Mouse (Mus musculus) frontal cortex, postnatal 14 days (tissue): ENCODE measurements around the gene Mrpl12.
"Not testable (repeated sequence)": the region's sequence is repeated elsewhere in the genome, so short reads cannot be mapped to it uniquely, and the experiment has no call there.

ENCODE experiments used
- DNase-seq, 2 experiments: peaks; one replicate each; pipeline ENCODE4 v3.0.0; 2022; ENCODE audit warnings: low spot score in 2 of 2

Mrpl12 gene

DNA sequence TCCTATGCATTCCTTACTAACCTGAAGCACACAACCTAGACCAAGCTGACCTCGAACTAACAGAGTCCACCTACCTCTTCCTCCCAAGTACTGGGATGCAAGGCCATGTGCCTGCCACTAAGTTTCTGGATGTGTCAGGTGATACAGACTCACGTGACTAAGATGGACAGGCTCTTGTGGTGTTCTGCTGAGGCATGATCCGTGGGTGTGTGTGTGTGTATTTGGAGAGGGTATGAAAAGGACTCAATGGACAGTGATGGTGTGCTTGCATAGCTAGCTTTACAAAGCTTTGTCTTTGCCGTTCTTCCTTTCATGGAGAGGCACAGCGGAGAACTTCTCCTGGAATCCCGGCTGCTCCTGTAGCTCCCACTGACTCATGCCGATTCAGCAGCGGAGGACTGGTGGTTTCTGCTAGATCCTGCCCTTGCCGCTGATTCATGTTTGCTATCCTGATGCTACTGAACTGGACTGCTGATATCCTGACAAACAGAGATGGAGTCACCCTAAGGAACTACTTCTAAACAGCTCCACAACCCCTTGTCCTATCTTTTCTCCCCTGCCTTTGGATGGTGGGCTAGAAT is 24.0 kb downstream of the Mrpl12 start:
- DNase-seq, result no peak

DNA sequence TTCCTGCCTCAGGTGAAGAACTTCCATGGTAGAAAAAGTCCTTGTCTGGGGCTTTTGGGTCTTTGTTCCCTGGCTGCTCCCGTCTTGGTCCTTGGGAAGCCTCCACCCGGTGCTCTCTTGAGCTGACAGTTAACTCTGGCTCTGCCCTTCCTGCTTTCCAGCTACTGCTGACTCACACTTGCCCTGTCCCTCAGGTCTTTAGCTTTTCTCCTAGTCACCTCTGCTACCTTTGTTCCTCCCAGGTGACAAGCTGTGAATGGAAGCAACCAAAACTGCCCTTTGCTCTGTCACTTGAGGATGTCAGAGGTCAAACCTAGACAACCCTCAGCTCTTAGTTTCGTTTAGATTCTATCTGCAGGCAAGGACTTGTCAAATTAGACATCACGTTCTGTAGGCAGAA is 25.5 kb downstream of the Mrpl12 start:
- no peak for DNase-seq

DNA sequence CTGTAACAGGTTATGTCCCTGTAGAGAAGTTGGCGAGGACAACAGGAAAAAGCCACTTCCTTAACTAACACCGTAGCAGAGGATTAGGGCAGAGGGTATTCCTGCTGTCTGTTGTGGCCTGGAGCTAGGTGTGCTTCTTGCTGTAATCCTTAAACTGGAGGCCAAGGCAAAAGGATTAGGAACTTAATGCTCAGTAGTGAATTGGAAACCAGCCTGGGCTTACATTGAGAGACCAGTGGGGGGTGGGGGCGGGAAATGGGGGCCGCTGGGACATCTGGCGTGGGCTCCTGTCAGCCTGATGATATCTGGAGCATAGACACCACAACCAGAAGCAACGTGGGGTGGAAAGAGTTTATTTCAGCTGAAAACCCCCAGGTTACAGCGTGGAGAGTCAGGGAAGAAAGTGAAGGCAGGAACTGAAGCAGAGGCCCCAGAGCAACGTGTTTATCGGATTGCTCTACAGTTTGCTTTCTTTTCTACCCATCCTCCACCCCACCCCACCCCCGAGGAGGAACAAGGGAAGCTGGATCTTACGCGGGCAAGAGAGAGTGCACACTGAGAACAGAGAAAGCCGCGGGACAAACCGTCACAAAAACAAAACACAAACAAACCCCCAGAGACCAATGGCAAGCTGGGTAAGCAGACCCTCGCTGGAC is 26.1 kb downstream of the Mrpl12 start:
- DNase-seq, result no peak

DNA sequence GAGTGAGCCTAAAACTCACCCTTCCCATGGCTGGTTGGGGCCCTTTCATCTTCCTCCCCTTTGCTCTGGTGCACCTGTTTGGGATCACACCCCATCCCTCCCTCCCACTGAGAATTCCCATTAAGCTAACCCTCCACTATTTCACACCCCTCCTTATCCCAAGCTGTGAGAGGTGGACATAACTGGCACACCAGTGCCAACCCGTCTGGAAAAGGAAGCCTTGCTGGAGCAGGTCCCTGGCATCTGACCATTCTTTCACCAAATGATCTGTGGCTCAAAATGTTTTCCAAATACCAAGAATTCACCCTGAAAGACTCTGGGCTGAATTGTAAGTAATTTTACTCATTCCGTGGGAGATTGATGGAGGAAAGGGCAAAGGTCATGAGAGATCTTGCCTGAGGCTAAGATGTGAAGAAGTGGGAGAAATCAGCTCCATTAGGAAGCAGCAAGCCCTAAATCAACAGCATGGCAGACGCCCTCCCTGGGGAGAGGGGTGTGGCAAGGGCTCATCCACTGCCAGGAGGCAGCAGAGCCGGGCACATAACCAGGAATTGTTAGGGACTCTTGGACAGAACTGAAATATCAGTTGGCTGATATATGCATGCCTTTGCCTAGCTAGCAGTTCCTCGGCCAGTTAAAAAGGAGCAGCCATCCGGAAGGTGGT is 28.5 kb downstream of the Mrpl12 start:
- no peak for DNase-seq

DNA sequence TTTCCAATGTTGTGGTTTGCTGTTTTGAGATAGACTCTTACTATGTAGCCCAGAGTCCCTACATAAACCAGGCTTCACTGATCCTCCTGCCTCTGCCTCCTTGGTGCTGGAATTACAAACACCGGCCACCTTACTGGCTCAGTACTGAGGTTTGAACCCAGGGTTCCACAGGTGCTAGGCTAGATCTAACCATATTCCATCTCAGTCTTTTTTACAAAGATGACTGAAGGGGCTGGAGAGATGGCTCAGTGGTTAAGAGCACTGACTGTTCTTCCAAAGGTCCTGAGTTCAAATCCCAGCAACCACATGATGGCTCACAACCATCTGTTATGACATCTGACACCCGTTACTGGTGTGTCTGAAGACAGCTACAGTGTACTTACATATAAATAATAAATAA is 29.8 kb downstream of the Mrpl12 start:
- DNase-seq, result not testable (repeated sequence)

DNA sequence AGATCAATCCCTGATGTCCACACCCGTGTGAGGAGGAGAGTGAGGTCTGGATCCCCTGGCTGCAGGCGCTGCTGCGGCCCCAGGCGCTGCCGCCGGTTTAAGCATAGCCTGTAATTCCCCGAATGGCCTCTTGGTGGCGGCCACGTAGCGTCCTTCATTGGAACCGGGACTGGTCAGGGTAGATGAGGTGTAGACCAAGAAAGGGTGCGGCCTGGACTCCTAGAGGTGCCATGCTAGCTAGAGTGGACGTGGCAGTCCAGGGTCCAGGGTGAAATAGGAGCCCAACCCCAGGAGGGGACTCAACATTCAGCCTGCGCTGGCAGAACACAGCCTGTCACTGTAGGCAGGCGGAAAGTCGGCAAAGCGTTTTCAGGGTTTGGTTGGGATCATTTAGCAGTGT is 31.2 kb downstream of the Mrpl12 start:
- DNase-seq, result peak; percentile 62 to 88

DNA sequence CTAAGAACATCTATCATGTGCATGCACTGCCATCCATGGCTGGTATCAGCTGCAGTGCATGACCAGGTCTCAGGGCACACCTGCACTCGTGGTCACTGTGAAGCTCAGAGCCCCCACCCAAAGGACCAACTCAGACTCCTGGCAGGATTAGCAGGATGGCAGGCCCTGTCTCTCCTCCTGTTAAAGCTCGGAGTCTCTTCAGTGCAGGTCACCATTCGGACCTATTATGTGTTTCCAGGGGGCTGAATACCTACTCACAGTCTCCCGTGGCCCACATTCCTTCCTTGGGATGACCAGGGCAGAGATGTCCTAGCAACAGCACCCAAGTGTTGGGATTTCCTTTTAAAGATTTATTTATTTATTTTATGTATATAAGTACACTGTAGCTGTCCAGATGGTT is 32.7 kb downstream of the Mrpl12 start:
- DNase-seq, result no peak

DNA sequence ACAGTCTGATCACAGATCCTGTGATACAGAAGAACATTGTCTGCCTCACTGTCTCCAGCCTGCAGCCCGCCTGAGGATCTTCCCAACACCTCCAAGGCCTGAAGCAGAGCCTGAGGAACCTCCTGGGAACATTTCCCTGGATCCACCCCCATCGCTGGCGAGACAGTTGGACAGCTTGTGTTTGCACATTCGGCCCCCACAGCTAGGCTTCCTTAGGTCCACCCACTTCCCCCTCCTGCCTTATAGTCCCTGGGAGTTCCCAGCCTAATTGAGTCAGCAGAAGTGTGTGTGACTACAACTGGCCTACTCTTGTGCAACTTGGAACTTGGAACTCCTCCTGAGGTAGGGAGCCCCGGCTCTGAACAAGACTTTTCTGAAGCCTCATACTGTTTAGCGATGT is 33.6 kb downstream of the Mrpl12 start:
- DNase-seq, result peak; percentile 64 to 72

DNA sequence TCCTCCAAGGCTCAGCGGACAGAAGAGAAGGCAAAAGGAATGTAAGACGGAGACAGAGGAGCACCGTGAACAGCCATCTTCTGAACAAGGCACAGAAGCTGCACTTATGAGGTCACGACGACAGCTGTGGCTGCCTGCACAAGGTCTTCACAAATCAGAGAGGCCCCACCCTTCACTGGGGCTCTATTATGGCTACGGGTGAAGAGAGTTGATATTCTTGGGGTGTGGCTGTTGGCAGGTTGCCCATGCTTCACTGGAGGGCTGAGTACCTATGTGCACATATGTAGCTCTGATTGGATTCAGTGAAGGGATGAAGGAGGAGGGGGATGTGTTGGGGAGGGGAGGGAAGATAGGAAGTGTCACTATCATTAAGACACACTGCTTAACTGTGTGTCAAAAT is 34.1 kb downstream of the Mrpl12 start:
- DNase-seq, result no peak

DNA sequence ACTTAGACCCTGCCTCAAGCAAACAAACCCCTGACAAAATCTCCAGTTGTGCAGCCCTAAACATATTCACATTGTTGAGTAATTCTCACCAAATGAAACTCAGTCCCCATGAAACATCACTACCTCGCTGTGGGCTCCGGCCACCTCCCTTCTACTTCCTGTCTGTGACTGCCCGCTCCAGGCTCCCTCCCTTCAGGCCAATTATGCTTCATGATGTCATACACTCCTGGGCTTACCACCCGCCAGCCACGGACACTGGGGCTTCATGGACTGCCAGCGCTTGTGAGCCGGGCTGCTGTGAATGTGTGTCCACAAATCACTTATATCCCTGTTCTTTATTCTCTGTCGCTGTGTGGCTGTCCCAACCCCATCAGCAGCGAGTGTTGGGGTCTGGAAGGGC is 35.3 kb downstream of the Mrpl12 start:
- DNase-seq, result no peak

DNA sequence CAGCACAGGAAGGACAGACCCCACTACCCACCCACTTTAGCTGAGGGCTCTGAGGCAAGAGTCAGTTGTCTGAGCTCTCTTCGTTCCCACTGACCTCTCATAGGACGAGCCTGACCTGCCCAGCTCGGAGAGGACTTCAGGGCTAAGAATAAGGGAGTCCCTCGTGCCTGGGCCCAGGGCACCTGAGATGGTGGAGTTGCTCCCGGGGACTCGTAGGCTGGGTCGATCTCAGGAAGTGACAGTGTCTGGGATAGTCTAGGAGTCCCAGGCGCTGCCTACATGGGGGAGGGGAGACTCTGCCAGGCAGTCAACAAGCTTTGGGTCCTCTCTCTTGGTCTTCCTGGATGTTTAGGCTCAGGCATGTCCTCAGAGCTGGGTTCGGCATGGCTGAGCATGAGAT is 36.1 kb downstream of the Mrpl12 start:
- no peak for DNase-seq

DNA sequence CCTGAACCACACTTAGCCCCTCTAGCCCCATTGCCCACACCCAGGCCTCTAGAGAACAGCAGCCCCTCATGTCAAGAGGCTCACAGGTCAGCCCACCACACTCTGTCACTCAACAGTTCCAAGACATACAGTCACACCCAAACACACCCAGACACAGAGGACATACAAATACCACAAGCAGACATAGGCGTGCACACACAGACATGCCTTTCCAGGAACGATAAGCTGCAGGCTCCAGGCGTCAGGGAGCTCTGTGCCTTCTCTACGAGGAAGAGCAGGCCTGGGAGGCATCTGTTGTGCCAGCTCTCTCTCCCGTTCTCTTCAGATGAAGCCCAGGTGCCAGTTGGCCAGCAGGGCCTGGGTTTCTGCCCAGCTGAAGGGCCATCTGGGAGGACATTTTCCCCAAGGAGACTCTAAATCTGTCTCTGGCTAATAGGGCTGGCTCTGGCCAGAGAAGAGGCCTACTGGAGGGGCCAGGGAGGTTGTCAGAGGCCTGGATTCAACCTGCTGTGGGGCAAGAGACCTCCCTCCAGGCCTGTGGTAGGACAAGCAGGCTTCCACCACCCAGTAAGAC is 36.6 kb downstream of the Mrpl12 start:
- no peak for DNase-seq

DNA sequence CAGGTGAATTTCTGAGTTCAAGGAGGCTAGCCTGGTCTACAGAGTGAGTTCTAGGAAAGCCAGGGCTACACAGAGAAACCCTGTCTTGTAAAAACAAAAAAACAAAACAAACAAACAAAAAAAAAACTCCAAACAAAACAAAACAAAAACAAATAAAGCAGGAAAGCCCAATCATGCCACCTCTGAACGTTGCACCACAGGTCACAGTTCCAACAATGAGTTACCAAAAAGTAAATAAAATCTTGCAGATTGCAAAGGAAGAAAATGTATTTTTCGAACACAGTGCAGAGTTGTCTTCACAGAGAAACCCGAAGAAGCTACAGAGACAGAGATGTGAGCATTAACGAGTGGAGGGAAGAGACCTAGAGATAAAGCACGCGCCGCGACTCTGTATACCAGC is 38.2 kb downstream of the Mrpl12 start:
- no peak for DNase-seq

DNA sequence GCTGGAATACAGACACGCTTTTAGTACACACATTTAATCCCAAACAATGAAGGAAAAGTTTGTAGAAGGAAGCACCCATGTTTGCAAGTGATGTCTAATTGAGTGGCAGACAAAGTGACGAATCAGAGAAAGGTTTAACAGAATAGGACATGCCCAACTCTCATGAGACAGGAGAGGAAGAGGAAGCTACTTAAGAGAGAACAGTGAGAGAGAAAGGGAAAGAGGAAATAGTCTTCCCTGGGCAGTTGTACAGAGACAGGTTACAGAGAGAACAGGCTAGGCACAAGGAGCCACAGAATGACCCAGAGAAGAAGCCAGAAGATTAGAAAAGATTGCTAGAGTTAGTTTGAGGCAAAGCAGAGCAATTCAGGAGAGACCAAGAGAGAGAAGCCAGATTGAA is 41.5 kb downstream of the Mrpl12 start:
- no peak for DNase-seq

DNA sequence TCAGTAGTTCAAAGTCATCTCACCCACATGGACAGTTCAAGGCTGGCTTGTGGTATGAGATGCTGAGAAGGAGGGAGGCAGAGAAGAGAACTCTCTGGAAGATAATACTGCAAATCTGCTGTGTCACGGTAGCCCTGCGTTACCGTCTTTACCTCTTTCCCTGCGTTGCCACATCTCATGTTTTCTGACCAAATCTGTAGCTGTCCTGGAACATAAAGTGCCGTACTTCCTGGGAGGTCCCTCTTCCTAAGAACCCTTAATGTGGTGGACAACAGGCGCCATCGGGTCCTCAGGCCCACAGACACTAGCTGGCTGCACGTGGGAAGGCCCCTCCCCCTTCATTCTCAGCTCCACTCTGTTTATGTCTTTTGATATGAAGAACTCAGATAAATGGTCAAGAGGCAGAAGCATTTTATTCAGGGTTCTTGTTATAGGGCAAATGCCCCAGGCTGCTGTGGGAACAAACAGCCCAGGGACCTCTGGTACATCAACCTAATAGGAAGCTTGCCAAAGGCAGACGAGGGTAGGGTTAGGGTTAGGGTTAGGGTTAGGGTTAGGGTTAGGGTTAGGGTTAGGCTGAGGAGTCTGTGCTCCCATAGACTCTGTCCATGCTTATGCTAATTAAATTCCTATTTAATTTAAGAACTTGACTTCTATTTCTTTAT is 43.4 kb downstream of the Mrpl12 start:
- DNase-seq, result no peak

DNA sequence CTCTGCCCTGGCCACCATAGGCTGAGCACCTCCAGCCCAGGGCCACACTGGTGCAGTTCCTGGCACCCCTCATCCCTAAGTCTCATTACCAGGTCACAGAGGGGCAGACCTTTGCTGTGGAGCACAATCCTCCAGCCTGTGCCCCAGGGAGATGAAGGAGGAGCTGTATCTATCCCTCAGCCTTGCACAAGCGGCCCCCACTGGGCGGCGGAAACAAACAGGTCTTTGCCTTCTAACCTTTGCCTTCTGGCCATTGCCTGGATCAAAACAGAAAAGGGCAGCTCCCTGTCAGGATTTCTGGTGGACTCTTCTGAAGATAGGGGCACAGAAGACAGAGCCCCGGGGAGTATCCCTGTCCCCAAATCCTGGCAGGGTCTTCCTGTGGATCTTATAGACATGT is 44.5 kb downstream of the Mrpl12 start:
- no peak for DNase-seq

DNA sequence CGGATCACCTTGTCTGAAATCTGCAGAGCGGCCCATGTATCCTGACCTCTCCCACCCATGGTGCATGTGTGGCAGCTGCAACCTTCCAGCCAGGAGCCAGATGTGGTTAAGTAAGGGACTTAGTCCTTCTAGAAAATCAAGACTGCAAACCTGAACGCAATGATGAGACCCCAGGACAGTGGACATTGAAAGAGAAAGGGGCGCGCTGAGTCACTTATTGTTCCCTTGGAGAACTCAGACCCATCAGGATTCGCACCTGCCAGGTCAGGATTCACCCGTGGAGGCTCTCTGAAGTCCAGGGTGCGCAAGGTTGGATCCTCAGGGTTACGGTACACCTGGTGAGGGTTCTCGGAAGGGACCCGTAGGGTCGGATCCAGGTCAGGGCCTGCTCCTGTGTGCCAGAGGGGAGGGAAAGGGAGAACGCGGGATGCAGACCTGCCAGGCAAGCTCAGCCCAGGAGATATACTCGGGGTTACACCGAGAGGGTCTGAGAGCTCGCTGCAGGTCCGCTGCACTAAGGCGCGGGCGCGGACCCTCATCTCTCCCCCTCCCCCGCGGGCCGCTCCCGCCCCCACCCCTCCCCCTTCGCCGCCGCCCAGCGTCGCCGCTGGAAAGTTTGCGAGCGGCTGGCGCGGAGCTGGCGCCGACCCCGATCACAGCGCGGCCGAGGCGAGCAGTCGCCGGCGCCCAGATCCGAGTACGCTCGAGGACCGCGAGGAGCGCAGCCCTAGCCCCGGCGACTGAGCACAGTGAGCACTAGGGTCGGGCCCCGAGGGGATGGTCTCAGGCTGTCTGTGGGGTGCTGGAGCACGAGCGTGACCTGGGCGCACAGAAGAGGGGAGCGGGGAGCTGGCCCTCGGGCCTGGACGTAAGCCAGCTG is 45.9 kb downstream of the Mrpl12 start, which contains the start of gene Gcgr:
Gene Gcgr (plus strand): TSS at position 615 of the 880 bp plus-strand sequence.
- DNase-seq, result no peak

DNA sequence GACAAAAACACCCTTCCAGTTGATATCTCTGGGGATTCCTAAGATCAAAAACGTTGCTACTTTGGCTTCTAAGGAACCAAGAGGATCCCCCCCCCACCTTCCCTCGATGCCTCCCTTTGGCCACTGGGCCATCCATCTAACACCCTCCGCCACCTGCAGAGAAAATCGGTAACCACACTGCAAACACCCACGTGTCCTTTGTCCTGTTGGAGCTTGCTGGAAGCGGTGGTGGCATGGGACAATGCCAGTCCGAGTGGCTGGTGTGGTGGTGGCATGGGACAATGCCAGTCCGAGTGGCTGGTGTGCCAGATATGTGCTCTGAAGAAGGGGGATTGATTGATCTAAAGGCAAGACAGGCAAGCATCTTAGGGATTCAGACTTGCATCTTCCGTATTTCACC is 47.2 kb downstream of the Mrpl12 start:
- DNase-seq, result no peak

DNA sequence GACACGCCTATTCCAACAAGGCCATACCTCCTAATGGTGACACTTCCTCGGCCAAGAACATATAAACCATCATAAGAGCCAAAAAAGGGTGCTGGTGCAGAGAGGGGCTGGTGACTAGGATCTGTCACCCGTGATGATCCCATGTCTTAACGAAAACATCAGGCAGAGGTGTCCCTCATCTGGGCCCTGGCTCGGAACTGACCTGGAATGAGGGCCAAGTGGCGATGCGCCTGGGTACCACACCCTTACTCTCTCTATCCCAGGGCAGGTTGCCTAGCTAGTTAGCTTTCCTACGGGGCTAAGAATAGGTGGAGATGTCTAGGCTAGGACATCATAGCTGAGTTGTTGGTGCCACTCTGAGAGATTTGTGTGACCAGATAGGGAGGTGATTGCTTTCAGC is 49.7 kb downstream of the Mrpl12 start:
- DNase-seq, result no peak

DNA sequence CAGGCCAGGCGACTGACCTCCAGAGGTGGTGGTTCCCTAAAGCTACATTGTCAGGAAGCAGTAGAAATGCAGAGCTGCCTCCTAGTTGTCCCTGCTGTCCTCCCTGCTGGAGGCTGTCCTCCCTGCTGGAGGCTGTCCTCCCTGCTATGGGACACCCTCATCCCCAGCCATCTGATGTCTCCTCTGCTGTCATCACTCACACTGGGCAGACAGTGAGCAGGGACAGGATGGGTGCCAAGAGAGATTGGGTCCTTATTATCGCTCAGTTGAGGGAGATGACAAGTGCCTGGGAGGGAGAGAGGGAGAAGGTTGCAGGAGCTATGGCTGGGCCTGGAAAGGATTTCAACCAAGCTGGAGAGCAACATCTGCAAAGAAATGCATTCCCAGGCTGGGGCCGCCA is 50.7 kb downstream of the Mrpl12 start:
- DNase-seq, result no peak

DNA sequence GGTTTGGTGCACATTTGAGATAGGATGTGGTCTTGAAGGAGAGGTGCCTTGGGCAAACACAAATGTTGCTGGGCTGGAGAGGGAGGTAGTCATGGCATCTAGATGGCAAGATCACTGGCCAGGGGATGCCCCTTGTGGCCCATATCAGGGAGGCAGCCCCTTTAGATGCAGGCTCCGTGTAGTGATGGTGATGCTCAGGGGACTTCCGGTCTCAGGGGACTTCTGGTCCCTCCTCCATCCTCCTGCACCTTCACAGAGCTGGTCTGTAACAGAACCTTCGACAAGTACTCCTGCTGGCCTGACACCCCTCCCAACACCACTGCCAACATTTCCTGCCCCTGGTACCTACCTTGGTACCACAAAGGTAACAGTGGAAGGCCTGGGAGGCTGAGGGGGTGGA is 51.4 kb downstream of the Mrpl12 start:
- DNase-seq, result no peak

DNA sequence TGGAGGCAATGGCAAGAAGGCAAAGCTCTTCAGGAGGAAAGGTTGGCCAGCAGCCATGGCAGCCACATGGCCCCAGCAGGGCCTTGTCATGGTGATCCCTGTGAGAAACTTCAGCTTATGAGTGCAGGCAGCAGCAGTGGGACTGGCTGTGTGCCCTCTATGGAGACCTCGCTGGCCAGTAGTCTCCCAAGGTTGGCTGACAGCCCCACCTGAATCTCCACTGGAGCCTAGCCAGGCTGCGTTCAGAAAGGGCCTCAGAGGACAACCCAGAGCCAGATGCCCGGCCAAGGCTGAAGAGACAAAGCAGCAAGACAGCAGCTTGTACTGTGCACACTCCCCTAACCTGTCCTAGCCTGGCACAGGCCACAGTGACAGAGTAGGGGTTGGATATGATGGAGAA is 54.1 kb downstream of the Mrpl12 start:
- no peak for DNase-seq
